Comparison of ENCODE assay signal across 9 mouse cellular contexts in the genomic region with DNA sequence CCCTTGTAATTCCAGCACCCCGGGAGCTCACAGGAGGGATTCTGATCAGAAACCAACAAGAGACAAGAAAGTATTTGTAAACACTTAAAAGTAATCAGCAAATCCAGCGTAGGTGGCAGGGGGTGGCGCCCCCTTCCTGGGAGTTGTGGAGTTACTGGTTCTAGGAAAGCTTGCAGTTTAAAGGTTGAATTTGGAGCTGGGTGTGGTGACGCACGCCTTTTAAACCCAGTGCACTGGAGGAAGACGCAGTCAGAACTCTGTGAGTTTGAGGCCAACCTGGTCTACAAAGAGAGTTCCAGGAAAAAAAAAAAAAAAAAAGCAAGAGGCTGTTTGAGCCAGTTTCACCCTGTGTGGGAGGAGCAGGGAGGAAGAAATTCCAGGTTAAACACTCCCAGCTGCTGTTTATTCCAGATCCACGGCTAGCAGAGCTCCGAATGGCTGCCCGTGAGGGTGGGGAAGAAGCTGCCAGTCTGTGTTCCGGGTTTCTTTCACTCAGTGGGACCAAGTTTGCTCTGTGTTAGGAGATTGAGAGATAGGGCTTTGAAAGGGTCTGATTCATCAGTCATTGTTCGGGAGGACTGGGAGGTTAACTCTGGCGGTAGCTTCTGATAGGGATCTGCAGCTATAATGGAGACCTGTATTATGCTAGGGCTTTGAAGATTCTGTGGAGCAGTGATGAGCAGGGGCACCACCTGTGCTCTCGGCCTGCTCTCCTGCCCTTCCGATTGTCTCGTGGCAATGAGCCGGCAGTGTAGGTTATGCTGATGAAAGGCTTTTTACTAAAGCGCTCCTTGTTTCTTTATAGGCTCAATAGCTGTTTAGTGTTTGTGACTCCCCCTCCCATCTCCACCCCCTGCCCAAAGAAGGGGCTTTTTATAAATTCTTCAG.
DNase-seq lines count a peak whose midpoint lies in the region; ATAC-seq lines count a peak whose summit lies in the region.
"Had no signal": no experiment of that assay in that cellular context is flagged by ENCODE, and none has a peak within 500 bp of the region (broad histone marks: within the 10 kb centered on the region; RNA-seq: fewer than 3 reads in every experiment).

No protein-coding gene starts in this region.

- no peaks in the 10 kb centered on the region for H3K36me3 ChIP-seq in heart, embryonic 13.5 days
- H3K36me3 ChIP-seq: midbrain, embryonic 12.5 days had no signal

- H3K9me3 ChIP-seq in heart, embryonic 13.5 days, result no peaks in the 10 kb centered on the region
- H3K9me3 ChIP-seq: midbrain, embryonic 12.5 days had no signal

- H3K4me3 ChIP-seq in heart, embryonic 13.5 days, result no peak overlapping the region
- H3K4me3 ChIP-seq: midbrain, embryonic 12.5 days had no signal

- 62% methylated on average over 17 of the region's 17 CpGs for WGBS in heart, embryonic 13.5 days

- H3K27ac ChIP-seq in heart, embryonic 13.5 days (replicated peaks), result peak overlapping the region; percentile 87
- H3K27ac ChIP-seq: midbrain, embryonic 12.5 days had no signal

- H3K4me2 ChIP-seq in heart, embryonic 13.5 days, result no peak overlapping the region
- H3K4me2 ChIP-seq: midbrain, embryonic 12.5 days had no signal

- H3K4me1 ChIP-seq in heart, embryonic 13.5 days, result peaks cover 98% of the 10 kb centered on the region

- no peak for ATAC-seq in heart, embryonic 13.5 days (ENCODE audit: extremely low read depth, insufficient number of reproducible peaks, low FRiP score, low TSS enrichment)
- no peak for ATAC-seq in granulocyte monocyte progenitor cell, adult 5-6 weeks (replicated peaks; ENCODE audit: poor library complexity, severe bottlenecking)
- no peak for ATAC-seq in frontal cortex, adult (ENCODE audit: low TSS enrichment)

- no peaks in the 10 kb centered on the region for H3K27me3 ChIP-seq in heart, embryonic 13.5 days (replicated peaks)
- H3K27me3 ChIP-seq: midbrain, embryonic 12.5 days had no signal

- 0 out of 2 replicates have a peak overlapping the region, but pooled peaks have one; percentile 2 for H3K9ac ChIP-seq in heart, embryonic 13.5 days
- H3K9ac ChIP-seq: midbrain, embryonic 12.5 days had no signal

- DNase-seq in heart, adult 11 months, result no peak
- DNase-seq in 416B (ENCODE audit: low read depth), result peak; percentile 40
- peak; percentile 11 for DNase-seq in T-cell, adult 2 months (ENCODE audit: low spot score)
- peak; percentile 45 for DNase-seq in kidney, postnatal 10 days
- no peak for DNase-seq in layer of hippocampus, adult 8-10 months (ENCODE audit: low spot score in 2 of 2)

Comparison
In these comparisons a context has a peak if more than half of its experiments do, and no peak if none do; other contexts are left out.
1. DNase-seq: peak in 416B (single experiment), T-cell, adult 2 months (single experiment) and kidney, postnatal 10 days (single experiment); none in heart, adult 11 months (single experiment) and layer of hippocampus, adult 8-10 months (0 of 2).